Mouse (Mus musculus): Measurements from ENCODE around the gene Zfp800.

The Zfp800 gene

DNA sequence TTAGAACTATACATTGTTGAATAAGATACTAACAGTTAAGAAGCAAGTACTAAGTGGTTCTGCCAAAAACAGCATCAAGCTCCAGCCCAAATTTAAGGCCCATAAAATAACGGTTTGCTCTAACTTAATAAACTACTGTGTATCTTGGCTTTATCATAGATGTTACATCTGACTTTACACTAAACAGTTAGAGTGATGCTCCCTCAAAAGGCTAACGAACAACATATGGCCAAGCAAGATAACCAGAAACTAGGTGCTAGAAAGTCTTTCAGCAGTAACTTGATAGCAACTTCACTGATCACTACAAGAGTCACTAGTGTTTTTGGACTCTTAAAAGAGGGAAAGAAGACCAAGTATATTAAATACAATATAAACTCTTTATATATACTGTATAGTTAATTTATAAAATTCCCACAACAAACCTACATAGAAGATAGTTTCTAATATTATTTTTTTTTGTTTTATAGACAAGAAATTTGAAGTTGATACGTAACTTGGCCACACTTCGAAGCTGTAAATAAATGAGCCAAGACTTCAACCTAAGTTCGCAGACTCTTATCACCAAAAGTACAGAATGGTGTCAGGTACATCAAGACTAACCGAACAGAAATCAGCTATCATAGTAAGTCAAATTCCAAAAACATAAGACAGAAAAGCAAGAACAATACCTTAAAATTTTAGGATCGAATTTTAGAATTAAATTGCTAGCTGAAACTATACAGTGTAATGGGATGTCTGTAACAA lies 165.0 kb downstream of the Zfp800 start:
- in situ Hi-C loops (cut with MboI; ENCODE audit: unreplicated experiment in 2 of 2), result no loop called here

DNA sequence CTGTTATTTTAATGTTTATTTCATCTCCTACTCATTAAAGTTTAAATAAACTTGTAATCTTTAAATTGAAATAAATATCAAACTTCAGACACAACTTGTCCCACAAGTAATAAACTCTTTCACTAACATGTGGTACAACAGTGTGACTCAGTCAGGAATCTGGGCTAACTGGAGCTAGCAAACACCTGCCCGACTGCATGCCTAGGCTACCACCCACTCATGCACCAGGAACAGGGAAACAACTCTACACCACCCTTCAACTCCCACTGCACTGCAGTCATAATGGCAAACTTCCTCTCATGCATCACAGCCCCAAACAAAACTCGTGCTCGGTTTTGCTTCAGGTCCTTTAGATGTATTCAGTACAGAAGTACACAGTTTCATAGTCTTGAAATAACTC lies 169.7 kb downstream of the Zfp800 start:
- in situ Hi-C loops (cut with MboI; ENCODE audit: unreplicated experiment in 2 of 2), result no loop called here

DNA sequence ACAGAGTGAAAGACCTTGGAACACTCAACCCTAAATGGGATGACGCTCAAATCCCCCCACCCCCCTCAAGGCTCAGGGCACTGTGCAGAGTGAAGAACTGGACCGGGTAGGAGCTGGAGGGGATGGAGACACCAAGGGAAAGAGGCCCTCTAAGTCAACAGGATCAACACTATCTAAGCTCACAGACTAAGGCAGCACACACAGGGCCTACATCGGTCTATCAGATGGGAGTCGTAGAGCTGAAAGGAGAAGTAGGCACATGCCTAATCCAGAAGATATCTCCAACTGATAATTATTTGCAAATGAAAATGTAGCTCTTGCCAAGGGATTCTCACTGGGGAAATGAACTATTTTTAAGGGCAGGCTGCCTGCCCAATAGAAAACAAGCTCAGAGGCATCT lies 176.8 kb downstream of the Zfp800 start:
- in situ Hi-C loops (cut with MboI; ENCODE audit: unreplicated experiment in 2 of 2), result no loop called here

DNA sequence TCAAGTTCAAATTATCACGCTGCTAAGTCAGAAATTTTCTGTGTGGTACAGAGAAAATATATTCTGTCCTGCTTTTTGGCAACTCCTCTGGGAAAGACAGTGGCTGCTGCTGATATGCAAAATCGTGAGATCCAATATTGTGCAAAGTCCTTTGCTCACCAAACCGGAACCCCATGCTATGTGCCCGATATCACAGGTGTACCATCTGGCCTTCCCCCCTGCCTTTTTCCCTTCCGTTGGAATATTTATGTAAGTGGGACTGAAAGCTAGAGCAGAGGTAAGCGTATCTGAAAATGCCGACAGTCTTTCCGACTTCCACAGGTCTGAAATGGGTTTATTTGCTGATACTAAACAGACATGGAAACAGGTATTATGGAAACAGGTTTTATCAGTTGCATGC lies 179.4 kb downstream of the Zfp800 start:
- in situ Hi-C loops (cut with MboI; ENCODE audit: unreplicated experiment in 2 of 2), result no loop called here

DNA sequence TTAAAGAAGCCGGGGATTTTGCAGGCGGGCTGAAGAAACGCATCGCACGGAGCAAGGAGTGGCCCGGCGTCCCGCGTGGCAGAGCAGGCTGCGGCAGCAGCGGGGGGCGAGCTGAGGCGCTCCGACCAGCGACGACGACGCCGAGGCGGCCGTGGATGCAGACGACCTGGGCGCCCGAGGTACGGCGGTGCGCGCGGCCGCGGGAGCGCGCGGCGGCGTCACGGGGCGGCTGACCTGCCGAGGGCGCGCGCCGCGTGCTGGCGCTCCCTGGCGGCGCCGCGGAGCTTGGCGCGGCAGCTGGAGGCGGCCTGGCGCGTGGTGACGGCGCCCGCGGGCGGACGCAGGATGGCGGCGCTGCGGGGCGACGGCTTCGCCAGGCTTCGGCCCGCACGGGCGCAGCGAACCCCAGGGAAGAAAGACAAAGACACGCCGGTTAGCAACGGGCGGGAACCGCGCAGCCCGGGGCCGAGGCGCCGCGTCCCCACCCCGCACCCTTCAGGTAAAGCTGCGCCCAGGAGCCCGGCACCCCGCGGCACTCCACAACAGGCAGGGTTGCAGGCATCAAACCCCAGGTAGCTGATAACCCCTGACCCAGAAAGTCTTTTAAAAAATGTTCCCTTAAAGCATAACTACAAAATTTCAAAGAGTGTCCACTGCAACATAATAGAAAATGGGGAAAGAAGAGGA lies 182.4 kb downstream of the Zfp800 start:
- in situ Hi-C loops (cut with MboI; ENCODE audit: unreplicated experiment in 2 of 2), result no loop called here

DNA sequence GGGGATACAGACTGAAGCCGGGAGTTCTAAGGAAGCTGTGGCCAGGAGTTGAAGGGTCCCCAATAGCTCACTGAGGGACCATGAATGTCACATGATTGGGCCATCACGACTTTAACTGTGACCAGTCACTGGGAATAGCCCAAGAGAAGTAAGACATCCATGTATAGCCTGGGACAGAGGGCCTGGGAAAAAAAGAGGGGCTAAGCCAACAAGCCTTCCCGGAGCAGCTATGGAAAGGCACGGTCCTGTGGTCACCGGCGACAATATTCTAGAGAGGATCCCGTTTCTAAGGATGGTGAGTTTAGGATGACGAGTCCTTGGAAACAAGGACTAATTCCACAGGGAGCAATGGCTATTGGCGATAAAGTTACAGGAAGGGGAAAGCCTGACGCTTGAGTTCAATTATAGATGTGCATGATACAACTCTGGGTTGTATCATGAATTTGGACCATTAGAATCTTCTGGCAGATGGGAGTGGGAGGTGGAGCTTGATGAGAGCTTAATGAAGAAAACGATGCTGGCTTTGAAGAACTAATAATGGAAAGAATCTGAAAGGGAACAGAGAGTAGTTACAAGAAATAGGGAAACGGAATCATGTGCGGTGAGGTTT lies 183.0 kb downstream of the Zfp800 start:
- in situ Hi-C loops (cut with MboI; ENCODE audit: unreplicated experiment in 2 of 2), result no loop called here

DNA sequence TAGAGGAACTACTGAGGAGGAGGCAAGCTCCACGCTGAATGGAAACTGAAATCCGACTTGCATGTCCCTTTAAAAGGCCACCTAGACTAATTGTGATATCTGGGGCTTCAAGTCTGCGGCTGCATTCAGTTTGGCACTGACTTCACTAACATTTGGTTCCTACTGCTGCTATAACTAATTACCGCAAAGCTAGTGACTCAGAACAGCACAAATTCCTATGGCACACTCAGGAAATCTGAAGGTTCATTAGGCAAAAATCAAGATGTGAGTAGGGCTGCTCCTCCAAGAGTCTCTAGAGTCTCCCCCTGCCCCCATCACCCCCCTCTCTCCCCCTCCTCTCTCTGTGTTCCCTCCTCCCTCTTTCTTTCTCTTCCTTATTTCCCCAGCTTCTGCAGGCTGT lies 194.4 kb downstream of the Zfp800 start:
- in situ Hi-C loops (cut with MboI; ENCODE audit: unreplicated experiment in 2 of 2), result no loop called here

DNA sequence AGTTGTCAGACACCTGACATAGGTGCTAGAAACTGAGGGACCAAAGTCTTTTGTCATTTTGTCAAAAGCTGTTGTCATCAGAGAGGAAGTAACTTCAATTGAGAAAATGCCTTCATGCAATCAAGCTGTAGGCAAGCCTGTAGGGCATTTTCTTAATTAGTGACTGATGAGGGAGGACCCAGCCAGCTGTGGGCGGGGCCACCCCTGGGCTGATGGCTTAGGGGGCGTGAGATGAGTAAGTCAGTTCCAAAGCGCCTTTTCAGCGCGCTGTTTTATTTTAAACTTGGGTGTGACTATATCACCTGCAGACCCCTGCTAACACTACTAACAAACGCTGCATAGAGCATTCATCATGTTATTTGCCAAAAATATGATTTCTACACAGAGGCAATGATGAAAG lies 195.0 kb downstream of the Zfp800 start:
- in situ Hi-C loops (cut with MboI; ENCODE audit: unreplicated experiment in 2 of 2), result no loop called here

DNA sequence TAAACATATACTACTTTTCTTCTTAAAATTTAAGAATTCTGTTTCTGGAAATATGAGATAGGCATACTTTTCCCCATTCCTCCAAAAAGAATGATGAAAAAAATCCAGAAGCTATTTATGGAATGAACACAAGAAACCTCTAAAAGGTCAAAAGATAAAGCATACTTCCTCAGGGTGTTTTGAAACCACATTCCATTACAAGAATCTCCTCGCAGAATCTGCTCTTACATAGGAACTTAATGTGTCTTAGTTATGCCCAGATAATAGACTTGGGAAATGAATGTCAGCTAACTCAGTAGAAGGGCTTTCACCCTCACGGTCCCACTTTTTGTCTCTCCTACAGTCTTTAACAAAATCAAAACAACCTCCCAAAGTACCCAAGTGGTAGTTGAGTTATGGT lies 203.9 kb downstream of the Zfp800 start:
- in situ Hi-C loops (cut with MboI; ENCODE audit: unreplicated experiment in 2 of 2), result no loop called here

DNA sequence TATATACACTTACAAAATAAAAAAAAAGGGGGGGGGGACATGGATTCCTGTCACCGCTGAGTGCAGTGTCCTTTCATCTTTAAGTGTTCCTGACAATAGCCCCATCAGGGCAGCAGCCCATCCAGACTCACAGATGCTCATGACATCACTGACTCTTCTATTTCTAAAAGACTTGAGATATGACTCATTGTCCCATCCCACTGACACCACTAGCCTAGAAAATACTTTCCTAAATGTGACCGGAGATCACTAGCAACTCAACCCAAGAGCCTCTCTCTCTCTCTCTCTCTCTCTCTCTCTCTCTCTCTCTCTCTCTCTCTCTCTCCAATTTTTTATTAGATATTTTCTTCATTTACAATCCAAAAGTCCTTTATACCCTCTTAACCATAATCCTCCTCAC lies 205.9 kb downstream of the Zfp800 start:
- in situ Hi-C loops (cut with MboI; ENCODE audit: unreplicated experiment in 2 of 2), result no loop called here
